Mouse (Mus musculus) cortical plate, adult 2 months (tissue): ENCODE measurements around the gene Lias.

Experiments
- CTCF ChIP-seq: fragments of 200-500 bp; IDR thresholded peaks from 2 replicates; pipeline ENCODE4 v1.5.1; 2011; ENCODE audit warnings: mild to moderate bottlenecking, control low read depth, low read length; ENCODE audit not compliant: insufficient read depth; ENCODE audit errors: extremely low read depth
- POLR2A ChIP-seq: fragments of 200-500 bp; IDR thresholded peaks from 2 replicates; pipeline ENCODE4 v1.6.1; 2011; ENCODE audit warnings: mild to moderate bottlenecking, low read length, control low read depth; ENCODE audit not compliant: insufficient read depth; ENCODE audit errors: extremely low read depth

GRCm38 (mm10) chr5:65457086-65457827 is 66.0 kb downstream of the Lias start:
- TF ChIP-seq CTCF (no peak), POLR2A (no peak)
